Mouse (Mus musculus): ENCODE measurements around the gene Gm15294. TPM values are rescaled to one million over a fixed set of nuclear protein-coding genes. Genes with fewer than 3 reads are reported as not detected.

Gene Gm15294
- total RNA-seq (2023): not detected

DNA sequence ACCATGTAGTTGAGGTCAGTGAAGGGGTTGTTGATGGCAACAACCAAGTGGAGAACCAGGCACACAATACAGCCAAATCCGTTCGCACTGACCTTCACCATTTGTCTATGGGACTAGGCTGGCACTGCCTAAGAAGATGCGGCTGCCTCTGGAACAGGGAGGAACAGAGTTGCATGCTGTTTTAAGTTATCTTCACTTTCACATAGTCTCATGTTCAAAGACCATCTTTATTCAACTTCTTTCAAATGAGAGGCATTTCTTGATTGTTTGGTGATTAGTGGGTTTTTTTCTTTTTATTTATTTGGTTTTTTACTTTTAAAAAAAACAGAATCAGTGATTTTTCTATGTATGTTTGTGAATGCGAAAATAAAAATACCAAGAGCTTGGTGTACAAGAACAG lies at the start of gene Gm15294:
Gene Gm15294 (minus strand): TSS at position 101 of the 400 bp plus-strand sequence.

Other genes starting within 250 kb of the Gm15294 start
- not detected for gene Irs4, start 150.0 kb downstream of the Gm15294 start, total RNA-seq (2023)

Measured in CD4-positive naive resting alpha-beta T cell, adult 76 days (primary cell).